Comparison of ENCODE assay signal across 13 mouse cellular contexts in the genomic region with DNA sequence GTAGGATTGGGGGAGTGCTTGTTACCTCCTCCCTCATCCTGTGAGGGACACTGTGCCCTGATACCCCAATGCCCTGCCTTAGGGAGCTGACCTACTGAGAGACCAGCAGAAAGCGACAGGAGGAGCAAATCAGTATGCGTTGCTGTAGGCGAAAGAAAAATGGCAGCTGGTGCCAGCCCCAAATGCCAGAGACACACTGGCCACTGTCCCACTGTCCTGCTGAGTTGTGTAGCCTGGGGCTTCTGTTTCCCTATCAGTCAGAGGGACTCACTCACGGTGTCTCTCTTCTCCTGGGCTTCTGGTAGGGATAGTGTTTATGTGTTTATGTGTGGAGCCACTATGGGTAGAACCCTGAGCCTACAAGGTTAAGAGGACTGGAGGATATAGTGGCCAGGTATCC. TPM values are rescaled to one million over a fixed set of nuclear protein-coding genes. Genes with fewer than 3 reads are reported as not detected.
DNase-seq lines count a peak whose midpoint lies in the region; ATAC-seq and TF ChIP-seq lines count a peak whose summit lies in the region.
"Had no signal": no experiment of that assay in that cellular context is flagged by ENCODE, and none has a peak within 500 bp of the region (broad histone marks: within the 10 kb centered on the region; RNA-seq: fewer than 3 reads in every experiment).

No protein-coding gene starts in this region.

- intact Hi-C loops in heart, postnatal 36 days (cut with DNase I), result no loop called here

- peaks cover 38% of the 10 kb centered on the region for H3K4me1 ChIP-seq in heart, embryonic 13.5 days
- 0 out of 2 replicates have a peak, but pooled peaks cover 10% of the 10 kb centered on the region for H3K4me1 ChIP-seq in lung, embryonic 14.5 days (ENCODE audit: insufficient read depth)
- H3K4me1 ChIP-seq in embryonic facial prominence, embryonic 15.5 days, result peaks cover 47% of the 10 kb centered on the region
- peaks cover 14% of the 10 kb centered on the region for H3K4me1 ChIP-seq in stomach, embryonic 14.5 days (ENCODE audit: control insufficient read depth, insufficient read depth, low read length)

- peak overlapping the region; percentile 74 for H3K4me3 ChIP-seq in heart, embryonic 13.5 days
- peak overlapping the region; percentile 66 for H3K4me3 ChIP-seq in lung, embryonic 14.5 days (ENCODE audit: low read depth, low read length)
- H3K4me3 ChIP-seq in embryonic facial prominence, embryonic 15.5 days (replicated peaks), result peak overlapping the region; percentile 62
- peak overlapping the region; percentile 51; the same call in 1 of the 2 replicates for H3K4me3 ChIP-seq in stomach, embryonic 14.5 days (ENCODE audit: low read depth, low read length)
- H3K4me3 ChIP-seq: forebrain, embryonic 15.5 days had no signal

- no peak for TF ChIP-seq CTCF in lung, embryonic 14.5 days (IDR thresholded peaks at IDR 0.05; ENCODE audit: low read depth)

- 77% methylated on average over 4 of the region's 4 CpGs for WGBS in heart, embryonic 13.5 days
- WGBS in lung, embryonic 14.5 days, result 73% methylated on average over 4 of the region's 4 CpGs
- 65% methylated on average over 4 of the region's 4 CpGs for WGBS in embryonic facial prominence, embryonic 15.5 days
- WGBS in stomach, embryonic 14.5 days, result 85% methylated on average over 4 of the region's 4 CpGs

- ATAC-seq in heart, embryonic 13.5 days (ENCODE audit: extremely low read depth, insufficient number of reproducible peaks, low FRiP score, low TSS enrichment), result no peak
- ATAC-seq in lung, embryonic 14.5 days (ENCODE audit: insufficient read depth), result no peak
- no peak for ATAC-seq in embryonic facial prominence, embryonic 15.5 days (ENCODE audit: insufficient number of reproducible peaks, low FRiP score, low TSS enrichment, low read depth)
- ATAC-seq in stomach, embryonic 14.5 days (ENCODE audit: insufficient number of reproducible peaks, insufficient read depth, low FRiP score, low read depth), result no peak
- ATAC-seq: CD4-positive, CD25-positive, alpha-beta regulatory T cell, adult 4 months; forebrain, embryonic 15.5 days had no signal

- no peaks in the 10 kb centered on the region for H3K9me3 ChIP-seq in heart, embryonic 13.5 days
- H3K9me3 ChIP-seq in lung, embryonic 14.5 days (ENCODE audit: low read depth, low read length), result no peaks in the 10 kb centered on the region
- H3K9me3 ChIP-seq in embryonic facial prominence, embryonic 15.5 days (replicated peaks), result no peaks in the 10 kb centered on the region
- no peaks in the 10 kb centered on the region for H3K9me3 ChIP-seq in stomach, embryonic 14.5 days (ENCODE audit: control insufficient read depth, low read depth, low read length)
- H3K9me3 ChIP-seq: forebrain, embryonic 15.5 days had no signal

- no peak overlapping the region for H3K27ac ChIP-seq in heart, embryonic 13.5 days (replicated peaks)
- H3K27ac ChIP-seq in lung, embryonic 14.5 days (ENCODE audit: low read depth), result no peak overlapping the region
- H3K27ac ChIP-seq in embryonic facial prominence, embryonic 15.5 days (replicated peaks), result no peak overlapping the region
- H3K27ac ChIP-seq in stomach, embryonic 14.5 days (ENCODE audit: low read length), result no peak overlapping the region
- H3K27ac ChIP-seq: forebrain, embryonic 15.5 days; macrophage had no signal

- H3K4me2 ChIP-seq in heart, embryonic 13.5 days, result peak overlapping the region; percentile 91
- peak overlapping the region; percentile 64 for H3K4me2 ChIP-seq in lung, embryonic 14.5 days
- H3K4me2 ChIP-seq in embryonic facial prominence, embryonic 15.5 days (replicated peaks), result peak overlapping the region; percentile 66
- peak overlapping the region; percentile 74 for H3K4me2 ChIP-seq in stomach, embryonic 14.5 days (replicated peaks; ENCODE audit: low read depth, low read length)

- no peak for DNase-seq in heart, postnatal 36 days
- DNase-seq in lung, embryonic 14.5 days, result no peak
- DNase-seq in lung, postnatal 14 days, result no peak
- DNase-seq in frontal cortex, postnatal 36 days (ENCODE audit: low spot score in 2 of 2), result no peak
- no peak for DNase-seq in spleen, postnatal 14 days (ENCODE audit: low spot score in 2 of 2)
- DNase-seq: embryo, embryonic 11 days had no signal

- peaks cover 41% of the 10 kb centered on the region for H3K27me3 ChIP-seq in heart, embryonic 13.5 days (replicated peaks)
- H3K27me3 ChIP-seq in lung, embryonic 14.5 days (ENCODE audit: insufficient read depth, low read length), result peaks cover 33% of the 10 kb centered on the region
- H3K27me3 ChIP-seq in embryonic facial prominence, embryonic 15.5 days, result peaks cover 21% of the 10 kb centered on the region
- peaks cover 7% of the 10 kb centered on the region; the same call in 1 of the 2 replicates for H3K27me3 ChIP-seq in stomach, embryonic 14.5 days (ENCODE audit: control insufficient read depth, insufficient read depth, low read length)

- H3K9ac ChIP-seq in heart, embryonic 13.5 days, result peak overlapping the region; percentile 87
- no peak overlapping the region for H3K9ac ChIP-seq in lung, embryonic 14.5 days
- H3K9ac ChIP-seq in embryonic facial prominence, embryonic 15.5 days, result no peak overlapping the region
- no peak overlapping the region for H3K9ac ChIP-seq in stomach, embryonic 14.5 days (replicated peaks; ENCODE audit: low read depth, low read length)
- H3K9ac ChIP-seq: forebrain, embryonic 15.5 days had no signal

- H3K36me3 ChIP-seq in heart, embryonic 13.5 days, result peaks cover 12% of the 10 kb centered on the region
- peaks cover 6% of the 10 kb centered on the region for H3K36me3 ChIP-seq in lung, embryonic 14.5 days (ENCODE audit: insufficient read depth)
- H3K36me3 ChIP-seq in embryonic facial prominence, embryonic 15.5 days, result peaks cover 6% of the 10 kb centered on the region; the same call in 1 of the 2 replicates
- no peaks in the 10 kb centered on the region; the same call in 1 of the 2 replicates for H3K36me3 ChIP-seq in stomach, embryonic 14.5 days (ENCODE audit: control insufficient read depth, insufficient read depth, low read length)
- H3K36me3 ChIP-seq: forebrain, embryonic 15.5 days had no signal

RNA-seq across cellular contexts. Expression of a gene that starts 1.5 kb away (rescaled TPM):
- 69.8 and 72.1 TPM in 2 replicates for polyA plus RNA-seq in heart, embryonic 13.5 days (2015; fragmentation: Nextera tagmentation; extraction: Ambion mirVana)
- 1 to 10 TPM; 6.5 to 7.2 TPM for total RNA-seq in heart, postnatal 36 days (2021)
- polyA plus RNA-seq in lung, embryonic 14.5 days (2014; fragmentation: Nextera tagmentation; extraction: Ambion mirVana), result 60.3 and 68.2 TPM in 2 replicates
- 168 and 178 TPM in 2 replicates for polyA plus RNA-seq in embryonic facial prominence, embryonic 15.5 days (2015; fragmentation: Nextera tagmentation; extraction: Ambion mirVana)
- 82.3 and 83.9 TPM in 2 replicates for polyA plus RNA-seq in stomach, embryonic 14.5 days (2014; fragmentation: Nextera tagmentation; extraction: Ambion mirVana)
- total RNA-seq: hematopoietic stem cell, adult 5-6 weeks had no signal
- polyA plus RNA-seq: CD4-positive, CD25-positive, alpha-beta regulatory T cell, adult 4 months; macrophage had no signal

RNA-seq across cellular contexts. Expression of a gene that starts 12.7 kb away (rescaled TPM):
- polyA plus RNA-seq in heart, embryonic 13.5 days (2015; fragmentation: Nextera tagmentation; extraction: Ambion mirVana), result 0.19 and 0.21 TPM in 2 replicates
- under 1 TPM in 1 of 2 experiments, not detected in 1; 0.11 TPM for total RNA-seq in heart, postnatal 36 days (2021)
- polyA plus RNA-seq in lung, embryonic 14.5 days (2014; fragmentation: Nextera tagmentation; extraction: Ambion mirVana), result not detected in 2 replicates
- 0.14 and 0.15 TPM in 2 replicates for polyA plus RNA-seq in embryonic facial prominence, embryonic 15.5 days (2015; fragmentation: Nextera tagmentation; extraction: Ambion mirVana)
- polyA plus RNA-seq in stomach, embryonic 14.5 days (2014; fragmentation: Nextera tagmentation; extraction: Ambion mirVana), result not detected in 2 replicates
- total RNA-seq: hematopoietic stem cell, adult 5-6 weeks had no signal
- polyA plus RNA-seq: CD4-positive, CD25-positive, alpha-beta regulatory T cell, adult 4 months; macrophage had no signal

RNA-seq across cellular contexts. Expression of a gene that starts 28.8 kb away (rescaled TPM):
- 26.9 and 28.8 TPM in 2 replicates for polyA plus RNA-seq in heart, embryonic 13.5 days (2015; fragmentation: Nextera tagmentation; extraction: Ambion mirVana)
- total RNA-seq in heart, postnatal 36 days (2021), result 10 to 100 TPM; 84.7 to 86.5 TPM
- polyA plus RNA-seq in lung, embryonic 14.5 days (2014; fragmentation: Nextera tagmentation; extraction: Ambion mirVana), result 78.9 and 83.8 TPM in 2 replicates
- 48.5 and 55.1 TPM in 2 replicates for polyA plus RNA-seq in embryonic facial prominence, embryonic 15.5 days (2015; fragmentation: Nextera tagmentation; extraction: Ambion mirVana)
- 106 and 113 TPM in 2 replicates for polyA plus RNA-seq in stomach, embryonic 14.5 days (2014; fragmentation: Nextera tagmentation; extraction: Ambion mirVana)
